Mouse (Mus musculus) kidney, postnatal 14 days (tissue): Measurements from ENCODE around the gene Osbpl2.

Experiments used
- DNase-seq: peaks from one replicate; pipeline ENCODE4 v3.0.0; 2022; ENCODE audit warnings: mixed read lengths

Gene Osbpl2

DNA sequence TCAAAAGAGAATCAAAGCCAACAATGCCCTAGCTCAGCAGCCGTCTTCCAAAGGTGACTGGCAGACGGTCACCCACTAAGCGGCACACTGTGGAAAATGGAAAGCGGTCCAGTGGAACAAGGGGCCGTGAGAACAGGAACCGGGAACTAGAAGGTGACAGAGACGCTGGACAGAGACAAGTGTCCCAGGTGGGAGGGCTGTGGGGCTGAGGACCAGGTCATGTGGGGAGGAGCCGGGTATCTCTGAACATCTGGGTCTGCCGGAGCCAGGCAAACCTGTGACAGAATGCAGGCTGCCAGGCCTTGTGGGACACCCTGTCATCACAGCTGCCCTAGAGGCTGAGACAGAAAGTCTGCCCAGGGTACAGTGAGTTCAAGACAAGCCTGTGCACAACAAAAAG lies 85.4 kb downstream of the Osbpl2 start:
- no peak for DNase-seq

DNA sequence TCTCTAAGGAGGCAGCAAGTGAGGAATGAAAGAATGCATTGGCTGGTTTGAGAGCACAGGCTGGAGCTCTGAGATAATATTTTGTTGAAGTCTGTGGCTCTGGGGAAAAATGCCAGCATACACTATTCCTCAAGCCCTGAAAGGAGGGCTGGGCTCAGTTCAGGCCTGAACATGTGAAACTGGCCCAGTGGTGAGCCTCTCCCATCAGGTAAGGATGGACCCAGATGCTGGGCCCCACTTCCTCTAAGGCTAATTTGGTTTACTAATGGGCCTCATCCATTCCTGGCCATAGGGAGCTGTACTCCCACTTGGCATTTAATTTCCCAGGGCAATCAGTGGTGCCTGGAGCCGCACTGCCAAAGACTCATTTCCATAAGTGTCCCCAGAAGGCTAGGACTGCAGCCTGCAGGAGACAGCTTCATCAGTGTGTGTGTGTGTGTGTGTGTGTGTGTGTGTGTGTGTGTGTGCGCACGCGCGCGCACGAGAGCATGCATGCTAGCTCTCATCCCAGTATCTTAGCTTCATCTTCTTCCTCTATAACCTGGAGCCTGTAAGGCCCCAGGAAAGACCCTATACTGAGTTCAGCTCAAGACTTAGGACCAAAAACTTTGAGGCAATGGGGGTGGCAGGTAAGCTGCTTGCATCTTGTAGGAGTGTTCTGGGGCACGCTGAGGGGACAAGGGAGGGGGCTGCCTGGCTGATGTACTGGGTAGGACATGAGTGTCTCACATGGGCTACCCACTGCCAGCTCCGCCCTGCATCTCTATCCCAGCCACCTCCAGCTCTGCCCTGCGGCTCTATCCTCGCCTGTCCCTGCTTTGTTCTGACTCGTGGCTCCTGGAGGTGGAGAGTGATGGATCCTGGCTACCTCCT lies 86.2 kb downstream of the Osbpl2 start:
- no peak for DNase-seq

DNA sequence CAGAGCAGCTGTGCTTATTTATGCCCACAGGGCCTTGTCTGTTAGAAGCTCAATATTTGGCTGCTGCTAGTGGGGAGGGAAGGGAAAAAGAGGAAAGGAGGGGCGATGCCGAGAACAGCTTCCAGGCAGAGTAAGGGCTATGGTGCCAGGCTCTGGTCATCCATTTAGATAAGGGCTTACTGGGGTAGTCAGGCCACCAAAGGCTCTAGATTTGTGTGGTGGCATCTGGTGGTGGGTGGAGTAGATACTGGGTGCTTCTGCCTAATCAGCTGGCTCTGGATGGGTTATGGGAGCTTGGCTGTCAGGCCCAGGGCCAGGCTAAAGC lies 86.8 kb downstream of the Osbpl2 start:
- no peak for DNase-seq

DNA sequence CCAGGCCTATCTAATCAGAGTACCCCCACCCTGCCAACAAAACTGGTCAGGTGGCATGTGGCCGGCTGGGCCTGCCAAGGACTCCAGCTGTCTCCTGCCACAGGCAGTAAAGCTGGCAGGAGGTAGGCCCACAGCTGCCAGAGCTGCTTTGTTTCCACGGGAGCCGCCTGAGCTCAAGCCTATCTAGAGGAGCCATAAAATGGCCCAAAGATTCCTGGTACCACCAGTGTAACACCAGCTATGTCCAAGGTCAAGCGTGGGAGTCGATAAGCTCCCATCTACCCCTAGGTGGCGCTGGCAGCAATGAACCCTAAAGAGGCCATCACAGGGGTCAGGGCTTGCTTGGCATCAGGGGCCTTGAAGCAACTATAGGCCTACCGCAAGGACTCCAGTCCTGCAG lies 88.7 kb downstream of the Osbpl2 start:
- DNase-seq: peak; percentile 77

DNA sequence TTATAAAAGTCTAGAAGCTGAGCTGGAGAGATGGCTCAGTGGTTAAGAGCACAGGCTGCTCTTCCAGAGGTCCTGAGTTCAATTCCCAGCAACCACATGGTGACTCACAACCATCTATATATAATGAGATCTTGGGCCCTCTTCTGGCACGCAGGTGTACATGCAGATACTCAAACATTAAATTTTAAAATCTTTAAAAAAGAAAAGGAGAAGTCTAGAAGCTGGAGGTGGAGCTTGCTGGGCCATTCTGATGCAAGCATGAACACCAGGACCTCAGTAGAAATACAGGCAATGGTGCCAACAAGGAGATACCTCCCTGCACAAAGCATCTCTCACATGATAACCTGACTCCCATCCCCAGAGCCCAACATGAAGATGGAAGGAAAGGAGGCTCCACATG lies 89.9 kb downstream of the Osbpl2 start:
- DNase-seq: no peak

DNA sequence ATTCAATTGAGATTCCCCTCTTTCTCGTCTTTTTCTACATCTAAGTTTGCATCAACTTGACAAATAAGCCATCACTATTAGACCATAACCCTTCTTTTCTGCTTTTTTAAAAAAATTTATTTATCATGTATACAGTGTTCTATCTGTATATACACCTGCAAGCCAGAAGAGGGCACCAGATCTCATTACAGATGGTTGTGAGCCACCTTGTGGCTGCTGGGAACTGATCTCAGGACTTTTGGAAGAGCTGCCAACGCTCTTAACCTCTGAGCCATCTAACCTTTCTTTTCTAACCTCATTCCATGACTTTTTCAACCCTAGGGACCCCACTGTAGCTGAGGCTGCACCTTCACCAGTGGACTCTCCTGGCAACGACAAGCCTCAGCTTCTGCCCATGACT lies 93.1 kb downstream of the Osbpl2 start:
- no peak for DNase-seq
